ENCODE assay signal across 8 mouse cellular contexts in genomic region chr15:60853231-60853999, GRCm38 (mm10). TPM values are rescaled to one million over a fixed set of nuclear protein-coding genes. Genes with fewer than 3 reads are reported as not detected.
DNase-seq lines count a peak whose midpoint lies in the region; ATAC-seq lines count a peak whose summit lies in the region.

Fam84b (minus strand) TSS chr15:60853778.

- WGBS in embryonic facial prominence, embryonic 12.5 days, result 11% methylated on average over 17 of the region's 17 CpGs
- 38% methylated on average over 17 of the region's 17 CpGs for WGBS in midbrain, embryonic 10.5 days

- DNase-seq in retina, postnatal 1 day, result peak; percentile 34
- DNase-seq in retina, embryonic 14.5 days (ENCODE audit: low spot score), result no peak
- DNase-seq in heart, postnatal 14 days, result peak; percentile 11 to 23
- no peak for DNase-seq in layer of hippocampus, postnatal 36 days
- DNase-seq in midbrain, embryonic 10.5 days (ENCODE audit: low spot score), result peak; percentile 33
- no peak for DNase-seq in spleen, postnatal 10 days (ENCODE audit: low spot score in 2 of 2)
- no peak for DNase-seq in gastrocnemius, adult 8-10 months (ENCODE audit: low spot score in 2 of 2)

- peak within 1 kb of the TSS; percentile 50 for H3K27ac ChIP-seq in embryonic facial prominence, embryonic 12.5 days
- no peak within 1 kb of the TSS; the same call in 1 of the 2 replicates for H3K27ac ChIP-seq in midbrain, embryonic 10.5 days (replicated peaks)

- no peak within 1 kb of the TSS for H3K9ac ChIP-seq in embryonic facial prominence, embryonic 12.5 days

- intact Hi-C loops in heart, postnatal 14 days (cut with DNase I), result no loop called here

- 0 out of 2 replicates have a peak, but pooled peaks cover 3% of the 10 kb centered on the region for H3K9me3 ChIP-seq in embryonic facial prominence, embryonic 12.5 days
- no peaks in the 10 kb centered on the region for H3K9me3 ChIP-seq in midbrain, embryonic 10.5 days (replicated peaks)

- no peak within 1 kb of the TSS for H3K4me3 ChIP-seq in embryonic facial prominence, embryonic 12.5 days
- no peak within 1 kb of the TSS for H3K4me3 ChIP-seq in midbrain, embryonic 10.5 days

- no peaks in the 10 kb centered on the region for H3K36me3 ChIP-seq in embryonic facial prominence, embryonic 12.5 days
- H3K36me3 ChIP-seq in midbrain, embryonic 10.5 days, result no peaks in the 10 kb centered on the region

- peaks cover 13% of the 10 kb centered on the region; the same call in 1 of the 2 replicates for H3K4me1 ChIP-seq in embryonic facial prominence, embryonic 12.5 days
- H3K4me1 ChIP-seq in midbrain, embryonic 10.5 days, result peaks cover 11% of the 10 kb centered on the region

- 0 out of 2 replicates have a peak within 1 kb of the TSS, but pooled peaks have one; percentile 13 for H3K4me2 ChIP-seq in embryonic facial prominence, embryonic 12.5 days (replicated peaks)

- peak; percentile 76; the same call in 1 of the 2 replicates for ATAC-seq in embryonic facial prominence, embryonic 12.5 days (ENCODE audit: insufficient number of reproducible peaks, insufficient read depth, low FRiP score, low TSS enrichment)

- H3K27me3 ChIP-seq in embryonic facial prominence, embryonic 12.5 days, result no peaks in the 10 kb centered on the region
- H3K27me3 ChIP-seq in midbrain, embryonic 10.5 days (ENCODE audit: low read depth, poor library complexity, severe bottlenecking), result no peaks in the 10 kb centered on the region

RNA-seq across cellular contexts. Expression of gene Fam84b, which starts in this region (rescaled TPM):
- 9.9 and 11.6 TPM in 2 replicates for polyA plus RNA-seq in embryonic facial prominence, embryonic 12.5 days (2016; fragmentation: Nextera tagmentation; extraction: Ambion mirVana)
- 1 to 10 TPM; 6.8 to 8.8 TPM for total RNA-seq in heart, postnatal 14 days (2021)
- total RNA-seq in layer of hippocampus, postnatal 36 days (2021), result 10 to 100 TPM; 13.8 to 15.1 TPM
- polyA plus RNA-seq in midbrain, embryonic 10.5 days (2016; fragmentation: Nextera tagmentation; extraction: Ambion mirVana), result 9.6 and 11.8 TPM in 2 replicates
- 1 to 10 TPM; 1.9 to 2.6 (median 2.0) TPM for total RNA-seq in gastrocnemius, adult 8-10 months (2022)

Comparison
In these comparisons a context has a peak if more than half of its experiments do, and no peak if none do; other contexts are left out.
1. DNase-seq: peak in retina, postnatal 1 day (single experiment), heart, postnatal 14 days (2 of 2) and midbrain, embryonic 10.5 days (single experiment); none in retina, embryonic 14.5 days (single experiment), layer of hippocampus, postnatal 36 days (0 of 2), spleen, postnatal 10 days (0 of 2) and gastrocnemius, adult 8-10 months (0 of 2).